Mouse (Mus musculus) forebrain, embryonic 10.5 days (tissue): ENCODE measurements around the gene Mrps27. TPM values are rescaled to one million over a fixed set of nuclear protein-coding genes. Genes with fewer than 3 reads are reported as not detected.

Experiments used
- DNase-seq: peaks from one replicate; pipeline ENCODE4 v3.0.0-alpha.2; 2017; ENCODE audit warnings: low spot score; ENCODE audit errors: extremely low spot score
- H3K27ac ChIP-seq: fragments of 300-500 bp; sonication (generic); 2 replicates; pipeline ENCODE4 v1.5.1; 2016; ENCODE audit warnings: mild to moderate bottlenecking
- H3K27me3 ChIP-seq: fragments of 300-500 bp; sonication (generic); 2 replicates; pipeline ENCODE4 v1.6.1; 2016; ENCODE audit warnings: mild to moderate bottlenecking; ENCODE audit not compliant: poor library complexity, severe bottlenecking
- H3K36me3 ChIP-seq: fragments of 300-500 bp; sonication (generic); replicated peaks from 2 replicates; pipeline ENCODE4 v1.6.1; 2016; ENCODE audit warnings: mild to moderate bottlenecking, moderate library complexity
- H3K4me1 ChIP-seq: fragments of 300-500 bp; sonication (generic); 2 replicates; pipeline ENCODE4 v1.6.1; 2016
- H3K4me3 ChIP-seq: fragments of 300-500 bp; sonication (generic); 2 replicates; pipeline ENCODE4 v1.5.1; 2016; ENCODE audit warnings: mild to moderate bottlenecking, moderate library complexity
- H3K9me3 ChIP-seq: fragments of 300-500 bp; sonication (generic); 2 replicates; pipeline ENCODE4 v1.6.1; 2016; ENCODE audit warnings: mild to moderate bottlenecking, moderate library complexity
- WGBS: fragments of 180-500 bp; shearing (Covaris S2); methylation state at CpG from one replicate; pipeline ENCODE4 v1.1.7; 2016; 5-methylcytosine and 5-hydroxymethylcytosine counted together
- polyA plus RNA-seq: library from polyadenylated mRNA; unstranded; fragments of >200 nt; fragmentation: Nextera tagmentation; extraction: Ambion mirVana; gene quantifications from 2 replicates; pipeline ENCODE4 v1.2.1, GENCODE M21; 2016

Mrps27 gene
- polyA plus RNA-seq, 1 experiment from 2014 or later, result 84.1 TPM

- Histone ChIP-seq H3K9me3 (no peaks in the 10 kb centered on the region), H3K4me3 (no peak overlapping the region), H3K36me3 (peaks cover 48% of the 10 kb centered on the region), H3K27me3 (no peaks in the 10 kb centered on the region), H3K4me1 (peaks cover 48% of the 10 kb centered on the region), H3K27ac (no peak overlapping the region)
- WGBS, result 81% methylated on average over 4 of the region's 4 CpGs
- DNase-seq, result no peak
Measured at GRCm38 (mm10) chr13:99399373-99399772, 54.8 kb downstream of the Mrps27 start.

GRCm38 (mm10) chr13:99409216-99409615 is 64.6 kb downstream of the Mrps27 start:
- WGBS, result 76% methylated on average over 2 of the region's 2 CpGs
- peaks cover 85% of the 10 kb centered on the region for H3K36me3 ChIP-seq
- no peaks in the 10 kb centered on the region for H3K9me3 ChIP-seq
- no peaks in the 10 kb centered on the region for H3K27me3 ChIP-seq
- no peak for DNase-seq
- no peak overlapping the region for H3K4me3 ChIP-seq
- peaks cover 33% of the 10 kb centered on the region for H3K4me1 ChIP-seq
- H3K27ac ChIP-seq, result 0 out of 2 replicates have a peak overlapping the region, but pooled peaks have one; percentile 45

GRCm38 (mm10) chr13:99410611-99411515 is 66.3 kb downstream of the Mrps27 start:
- H3K9me3 ChIP-seq, result no peaks in the 10 kb centered on the region
- H3K36me3 ChIP-seq, result peaks cover 85% of the 10 kb centered on the region
- 96% methylated on average over 14 of the region's 14 CpGs for WGBS
- H3K27ac ChIP-seq, result no peak overlapping the region
- H3K4me3 ChIP-seq, result no peak overlapping the region
- no peak for DNase-seq
- H3K27me3 ChIP-seq, result no peaks in the 10 kb centered on the region
- peaks cover 46% of the 10 kb centered on the region for H3K4me1 ChIP-seq

GRCm38 (mm10) chr13:99411761-99412160 is 67.2 kb downstream of the Mrps27 start:
- H3K27me3 ChIP-seq, result no peaks in the 10 kb centered on the region
- no peak for DNase-seq
- H3K27ac ChIP-seq, result peak overlapping the region; percentile 80
- H3K9me3 ChIP-seq, result no peaks in the 10 kb centered on the region
- H3K4me1 ChIP-seq, result peaks cover 46% of the 10 kb centered on the region
- WGBS, result 92% methylated on average over 3 of the region's 3 CpGs
- peaks cover 85% of the 10 kb centered on the region for H3K36me3 ChIP-seq
- H3K4me3 ChIP-seq, result no peak overlapping the region

GRCm38 (mm10) chr13:99412477-99413080 is 68.0 kb downstream of the Mrps27 start:
- Histone ChIP-seq H3K27me3 (no peaks in the 10 kb centered on the region), H3K9me3 (no peaks in the 10 kb centered on the region), H3K4me1 (peaks cover 53% of the 10 kb centered on the region), H3K27ac (peak overlapping the region; percentile 80), H3K4me3 (no peak overlapping the region), H3K36me3 (peaks cover 87% of the 10 kb centered on the region)
- WGBS, result 78% methylated on average over 11 of the region's 11 CpGs
- DNase-seq, result no peak

GRCm38 (mm10) chr13:99413481-99414351 is 69.1 kb downstream of the Mrps27 start:
- H3K4me1 ChIP-seq, result peaks cover 59% of the 10 kb centered on the region
- peak overlapping the region; percentile 80 for H3K27ac ChIP-seq
- H3K4me3 ChIP-seq, result no peak overlapping the region
- no peaks in the 10 kb centered on the region for H3K27me3 ChIP-seq
- H3K36me3 ChIP-seq, result peaks cover 94% of the 10 kb centered on the region
- peak; percentile 42 for DNase-seq
- H3K9me3 ChIP-seq, result no peaks in the 10 kb centered on the region
- whole genome bisulfite sequencing, result 45% methylated on average over 13 of the region's 13 CpGs

- DNase-seq, result no peak
- peaks cover 92% of the 10 kb centered on the region for H3K36me3 ChIP-seq
- peaks cover 53% of the 10 kb centered on the region for H3K4me1 ChIP-seq
- peak overlapping the region; percentile 80 for H3K27ac ChIP-seq
- WGBS, result 41% methylated on average over 10 of the region's 10 CpGs
- H3K4me3 ChIP-seq, result no peak overlapping the region
- no peaks in the 10 kb centered on the region for H3K27me3 ChIP-seq
- H3K9me3 ChIP-seq, result no peaks in the 10 kb centered on the region
Measured at GRCm38 (mm10) chr13:99414352-99414742, 69.8 kb downstream of the Mrps27 start.

- Histone ChIP-seq H3K36me3 (peaks cover 83% of the 10 kb centered on the region), H3K4me1 (peaks cover 54% of the 10 kb centered on the region), H3K9me3 (no peaks in the 10 kb centered on the region), H3K4me3 (no peak overlapping the region), H3K27ac (no peak overlapping the region), H3K27me3 (no peaks in the 10 kb centered on the region)
- WGBS, result 81% methylated on average over 9 of the region's 9 CpGs
- DNase-seq, result no peak
Measured at GRCm38 (mm10) chr13:99416601-99417000, 72.0 kb downstream of the Mrps27 start.

- Histone ChIP-seq H3K4me3 (no peak overlapping the region), H3K4me1 (peaks cover 5% of the 10 kb centered on the region; the same call in 1 of the 2 replicates), H3K36me3 (peaks cover 83% of the 10 kb centered on the region), H3K27me3 (no peaks in the 10 kb centered on the region), H3K9me3 (no peaks in the 10 kb centered on the region), H3K27ac (no peak overlapping the region)
- WGBS, result 94% methylated on average over 13 of the region's 13 CpGs
- DNase-seq, result no peak
Measured at GRCm38 (mm10) chr13:99423581-99423980, 79.0 kb downstream of the Mrps27 start.

GRCm38 (mm10) chr13:99433068-99434008 is 88.8 kb downstream of the Mrps27 start:
- 96% methylated on average over 29 of the region's 29 CpGs for WGBS
- Histone ChIP-seq H3K9me3 (no peaks in the 10 kb centered on the region), H3K27ac (no peak overlapping the region), H3K4me3 (no peak overlapping the region), H3K4me1 (no peaks in the 10 kb centered on the region), H3K27me3 (no peaks in the 10 kb centered on the region), H3K36me3 (peaks cover 100% of the 10 kb centered on the region)
- DNase-seq, result no peak

GRCm38 (mm10) chr13:99434494-99434893 is 89.9 kb downstream of the Mrps27 start:
- Histone ChIP-seq H3K4me3 (no peak overlapping the region), H3K36me3 (peaks cover 100% of the 10 kb centered on the region), H3K4me1 (no peaks in the 10 kb centered on the region), H3K9me3 (no peaks in the 10 kb centered on the region), H3K27me3 (no peaks in the 10 kb centered on the region), H3K27ac (no peak overlapping the region)
- 96% methylated on average over 9 of the region's 9 CpGs for WGBS
- DNase-seq, result no peak

GRCm38 (mm10) chr13:99437051-99437450 is 92.5 kb downstream of the Mrps27 start:
- Histone ChIP-seq H3K27ac (no peak overlapping the region), H3K4me3 (no peak overlapping the region), H3K9me3 (no peaks in the 10 kb centered on the region; the same call in 1 of the 2 replicates), H3K27me3 (no peaks in the 10 kb centered on the region), H3K4me1 (peaks cover 16% of the 10 kb centered on the region), H3K36me3 (peaks cover 100% of the 10 kb centered on the region)
- DNase-seq, result no peak
